Mouse (Mus musculus): ENCODE measurements at regions not wholly inside any gene's neighbourhood (a gene's known extent, or its start where the extent isn't known, plus 50 kb on each side); places are given as distances from the start of the nearest gene placed in this dataset.

GRCm38 (mm10) chr2:137954830-137955229, 301.5 kb upstream of the Btbd3 start:
- no peak for ATAC-seq (ENCODE audit: low FRiP score)
- 84% methylated on average over 2 of the region's 2 CpGs for WGBS
- Histone ChIP-seq H3K27ac (no peak overlapping the region), H3K27me3 (no peaks in the 10 kb centered on the region), H3K36me3 (replicated peaks) (no peaks in the 10 kb centered on the region), H3K4me1 (no peaks in the 10 kb centered on the region), H3K4me2 (no peak overlapping the region), H3K4me3 (replicated peaks) (no peak overlapping the region), H3K9ac (no peak overlapping the region), H3K9me3 (no peaks in the 10 kb centered on the region)

GRCm38 (mm10) chr2:137953144-137953543, 303.2 kb upstream of the Btbd3 start:
- WGBS = 84% methylated on average over 2 of the region's 2 CpGs
- no peak overlapping the region for H3K4me3 ChIP-seq (replicated peaks)

GRCm38 (mm10) chr2:137951942-137952341, 304.4 kb upstream of the Btbd3 start:
- Histone ChIP-seq H3K4me1 (no peaks in the 10 kb centered on the region), H3K4me3 (replicated peaks) (no peak overlapping the region), H3K9ac (no peak overlapping the region), H3K9me3 (no peaks in the 10 kb centered on the region), H3K36me3 (replicated peaks) (no peaks in the 10 kb centered on the region), H3K4me2 (no peak overlapping the region), H3K27ac (no peak overlapping the region), H3K27me3 (no peaks in the 10 kb centered on the region)
- 87% methylated on average over 3 of the region's 3 CpGs for WGBS
- no peak for ATAC-seq (ENCODE audit: low FRiP score)

More at GRCm38 (mm10) chr2:137953144-137953543, 303.2 kb upstream of the Btbd3 start:
- no peaks in the 10 kb centered on the region for H3K4me1 ChIP-seq
- no peak overlapping the region for H3K27ac ChIP-seq
- H3K4me2 ChIP-seq = no peak overlapping the region
- no peaks in the 10 kb centered on the region for H3K36me3 ChIP-seq (replicated peaks)
- H3K9ac ChIP-seq = no peak overlapping the region
- no peak for ATAC-seq (ENCODE audit: low FRiP score)
- no peaks in the 10 kb centered on the region for H3K27me3 ChIP-seq
- H3K9me3 ChIP-seq = no peaks in the 10 kb centered on the region

GRCm38 (mm10) chr2:137950931-137951330, 305.4 kb upstream of the Btbd3 start:
- Histone ChIP-seq H3K36me3 (replicated peaks) (no peaks in the 10 kb centered on the region), H3K27me3 (no peaks in the 10 kb centered on the region), H3K4me3 (replicated peaks) (no peak overlapping the region), H3K27ac (no peak overlapping the region), H3K9me3 (no peaks in the 10 kb centered on the region), H3K4me2 (no peak overlapping the region), H3K4me1 (no peaks in the 10 kb centered on the region), H3K9ac (no peak overlapping the region)
- no peak for ATAC-seq (ENCODE audit: low FRiP score)

GRCm38 (mm10) chr2:137942753-137943152, 313.6 kb upstream of the Btbd3 start:
- H3K27ac ChIP-seq = no peak overlapping the region

GRCm38 (mm10) chr2:137939591-137939990, 316.8 kb upstream of the Btbd3 start:
- Histone ChIP-seq H3K4me2 (no peak overlapping the region), H3K4me1 (peaks cover 21% of the 10 kb centered on the region), H3K9ac (no peak overlapping the region), H3K4me3 (replicated peaks) (no peak overlapping the region), H3K27me3 (no peaks in the 10 kb centered on the region), H3K9me3 (no peaks in the 10 kb centered on the region), H3K36me3 (replicated peaks) (no peaks in the 10 kb centered on the region), H3K27ac (no peak overlapping the region)
- 70% methylated on average over 3 of the region's 3 CpGs for WGBS
- no peak for ATAC-seq (ENCODE audit: low FRiP score)

More at GRCm38 (mm10) chr2:137942753-137943152, 313.6 kb upstream of the Btbd3 start:
- Histone ChIP-seq H3K4me2 (no peak overlapping the region), H3K9ac (no peak overlapping the region), H3K4me1 (peaks cover 16% of the 10 kb centered on the region), H3K36me3 (replicated peaks) (no peaks in the 10 kb centered on the region), H3K9me3 (no peaks in the 10 kb centered on the region), H3K27me3 (no peaks in the 10 kb centered on the region), H3K4me3 (replicated peaks) (no peak overlapping the region)
- WGBS = 3% methylated on average over 7 of the region's 7 CpGs
- ATAC-seq (ENCODE audit: low FRiP score) = peak; percentile 70

- 21% methylated on average over 7 of the region's 7 CpGs for WGBS
- Histone ChIP-seq H3K4me3 (replicated peaks) (no peak overlapping the region), H3K9me3 (no peaks in the 10 kb centered on the region), H3K4me2 (no peak overlapping the region), H3K36me3 (replicated peaks) (no peaks in the 10 kb centered on the region), H3K4me1 (peaks cover 21% of the 10 kb centered on the region), H3K9ac (no peak overlapping the region), H3K27me3 (no peaks in the 10 kb centered on the region), H3K27ac (no peak overlapping the region)
- peak; percentile 71 for ATAC-seq (ENCODE audit: low FRiP score)
These were observed 317.4 kb upstream of the Btbd3 start for GRCm38 (mm10) chr2:137938831-137939480.

- ATAC-seq (ENCODE audit: low FRiP score) = peak; percentile 60
- 47% methylated on average over 2 of the region's 2 CpGs for WGBS
- Histone ChIP-seq H3K4me2 (no peak overlapping the region), H3K27me3 (no peaks in the 10 kb centered on the region), H3K4me3 (replicated peaks) (no peak overlapping the region), H3K27ac (no peak overlapping the region), H3K36me3 (replicated peaks) (no peaks in the 10 kb centered on the region), H3K4me1 (peaks cover 21% of the 10 kb centered on the region), H3K9ac (no peak overlapping the region), H3K9me3 (no peaks in the 10 kb centered on the region)
These were observed 319.8 kb upstream of the Btbd3 start for GRCm38 (mm10) chr2:137936613-137937012.

GRCm38 (mm10) chr2:137932931-137933330, 323.4 kb upstream of the Btbd3 start:
- H3K27ac ChIP-seq = no peak overlapping the region
- WGBS = 89% methylated on average over 2 of the region's 2 CpGs
- no peaks in the 10 kb centered on the region for H3K9me3 ChIP-seq
- H3K27me3 ChIP-seq = no peaks in the 10 kb centered on the region
- no peak overlapping the region for H3K4me2 ChIP-seq
- no peak for ATAC-seq (ENCODE audit: low FRiP score)
- no peak overlapping the region for H3K4me3 ChIP-seq (replicated peaks)
- H3K4me1 ChIP-seq = peaks cover 5% of the 10 kb centered on the region; the same call in 1 of the 2 replicates
- H3K9ac ChIP-seq = no peak overlapping the region
- no peaks in the 10 kb centered on the region for H3K36me3 ChIP-seq (replicated peaks)

GRCm38 (mm10) chr2:137932488-137932887, 323.9 kb upstream of the Btbd3 start:
- Histone ChIP-seq H3K36me3 (replicated peaks) (no peaks in the 10 kb centered on the region), H3K4me2 (no peak overlapping the region), H3K27ac (no peak overlapping the region), H3K4me1 (peaks cover 5% of the 10 kb centered on the region; the same call in 1 of the 2 replicates), H3K9ac (no peak overlapping the region), H3K27me3 (no peaks in the 10 kb centered on the region), H3K4me3 (replicated peaks) (no peak overlapping the region), H3K9me3 (no peaks in the 10 kb centered on the region)
- 88% methylated on average over 4 of the region's 4 CpGs for WGBS
- no peak for ATAC-seq (ENCODE audit: low FRiP score)

- Histone ChIP-seq H3K27me3 (no peaks in the 10 kb centered on the region), H3K9me3 (no peaks in the 10 kb centered on the region), H3K9ac (no peak overlapping the region), H3K36me3 (replicated peaks) (no peaks in the 10 kb centered on the region), H3K4me1 (no peaks in the 10 kb centered on the region), H3K4me3 (replicated peaks) (no peak overlapping the region), H3K4me2 (no peak overlapping the region), H3K27ac (no peak overlapping the region)
- WGBS = 67% methylated on average over 5 of the region's 5 CpGs
- ATAC-seq (ENCODE audit: low FRiP score) = no peak
These were observed 330.9 kb upstream of the Btbd3 start for GRCm38 (mm10) chr2:137925488-137925887.

- WGBS = 63% methylated on average over 2 of the region's 2 CpGs
- no peak overlapping the region for H3K27ac ChIP-seq
- no peak overlapping the region for H3K4me2 ChIP-seq
- no peaks in the 10 kb centered on the region for H3K4me1 ChIP-seq
- no peaks in the 10 kb centered on the region for H3K9me3 ChIP-seq
- no peaks in the 10 kb centered on the region for H3K27me3 ChIP-seq
- ATAC-seq (ENCODE audit: low FRiP score) = no peak
- no peak overlapping the region for H3K4me3 ChIP-seq (replicated peaks)
- no peak overlapping the region for H3K9ac ChIP-seq
- H3K36me3 ChIP-seq (replicated peaks) = no peaks in the 10 kb centered on the region
These were observed 331.8 kb upstream of the Btbd3 start for GRCm38 (mm10) chr2:137924576-137924975.

GRCm38 (mm10) chr2:137898425-137898824, 357.9 kb upstream of the Btbd3 start:
- H3K36me3 ChIP-seq (replicated peaks) = no peaks in the 10 kb centered on the region

More at GRCm38 (mm10) chr2:137898425-137898824, 357.9 kb upstream of the Btbd3 start:
- Histone ChIP-seq H3K4me3 (replicated peaks) (no peak overlapping the region), H3K4me1 (no peaks in the 10 kb centered on the region), H3K27ac (no peak overlapping the region), H3K9me3 (no peaks in the 10 kb centered on the region), H3K9ac (no peak overlapping the region), H3K27me3 (no peaks in the 10 kb centered on the region), H3K4me2 (no peak overlapping the region)
- no peak for ATAC-seq (ENCODE audit: low FRiP score)

Data from forebrain, embryonic 12.5 days (tissue).